Mouse (Mus musculus) forebrain, embryonic 13.5 days (tissue): ENCODE measurements at regions not wholly inside any gene's neighbourhood (a gene's known extent, or its start where the extent isn't known, plus 50 kb on each side); places are given as distances from the start of the nearest gene placed in this dataset. TPM values are rescaled to one million over a fixed set of nuclear protein-coding genes. Genes with fewer than 3 reads are reported as not detected.

Experiments
- microRNA-seq: library from miRNA; unstranded; fragments of <30 nt; microRNA quantifications from one replicate; pipeline ENCODE4, GENCODE M21; 2016

Small RNA genes in the stretch of these regions (microRNA-seq; reads per million reads assigned to microRNA genes)
- not detected for gene Gm24063
